Mouse (Mus musculus): Measurements from ENCODE around the gene Myzap. TPM values are rescaled to one million over a fixed set of nuclear protein-coding genes. Genes with fewer than 3 reads are reported as not detected.
A peak's percentile ranks its signal among the peaks of the same experiment; 100 is the strongest.
"Not testable (repeated sequence)": the region's sequence is repeated elsewhere in the genome, so short reads cannot be mapped to it uniquely, and the experiment has no call there.

Myzap gene
- polyA plus RNA-seq, 1 experiment, result 2.7 TPM

- Histone ChIP-seq H3K36me3 (ENCODE audit: control insufficient read depth, insufficient read depth, low read length, poor library complexity, severe bottlenecking) (no peaks in the 10 kb centered on the region), H3K27me3 (ENCODE audit: control insufficient read depth, insufficient read depth, low read length, poor library complexity, severe bottlenecking) (no peaks in the 10 kb centered on the region), H3K4me3 (ENCODE audit: low read depth, low read length) (no peak overlapping the region), H3K27ac (ENCODE audit: insufficient read depth, low read length) (no peak overlapping the region), H3K4me1 (ENCODE audit: control insufficient read depth, insufficient read depth, low read length) (no peaks in the 10 kb centered on the region), H3K9me3 (replicated peaks; ENCODE audit: control insufficient read depth, insufficient read depth, low read length, poor library complexity, severe bottlenecking) (peaks cover 11% of the 10 kb centered on the region), H3K9ac (ENCODE audit: low read depth, poor library complexity, severe bottlenecking) (no peak overlapping the region)
- TF ChIP-seq POLR2A (IDR thresholded peaks at IDR 0.05; ENCODE audit: insufficient read depth, low read length) (no peak), EP300 (IDR thresholded peaks at IDR 0.05; ENCODE audit: insufficient read depth, low read depth, low read length) (no peak), CTCF (IDR thresholded peaks at IDR 0.05; ENCODE audit: low read depth, low read length) (no peak)
Observed at GRCm38 (mm10) chr9:71621968-71622367, 29.8 kb upstream of the Myzap start.

DNA sequence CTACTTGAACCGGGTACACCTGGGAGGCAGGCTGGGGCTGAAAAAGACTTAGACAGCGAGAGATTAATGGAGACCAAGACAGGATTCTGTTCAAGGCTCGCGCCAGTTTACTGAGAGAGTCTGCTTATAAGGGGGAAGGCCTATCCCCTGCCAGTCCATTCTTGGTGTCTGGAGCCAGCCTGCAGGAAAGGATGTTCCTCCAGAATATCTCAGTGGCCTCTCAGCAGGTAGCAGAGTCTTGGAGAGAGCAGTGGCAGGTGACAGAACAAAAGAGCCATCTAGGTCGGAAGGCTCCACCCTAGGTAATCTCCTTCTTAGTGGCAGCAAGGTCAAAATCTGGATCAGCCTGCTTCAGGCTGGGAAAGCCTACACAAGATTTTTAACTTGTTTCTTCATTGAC lies 28.0 kb upstream of the Myzap start:
- not testable (repeated sequence) for H3K36me3 ChIP-seq (ENCODE audit: control insufficient read depth, insufficient read depth, low read length, poor library complexity, severe bottlenecking); H3K4me1 ChIP-seq (ENCODE audit: control insufficient read depth, insufficient read depth, low read length); H3K27ac ChIP-seq (ENCODE audit: insufficient read depth, low read length); H3K9ac ChIP-seq (ENCODE audit: low read depth, poor library complexity, severe bottlenecking); H3K4me3 ChIP-seq (ENCODE audit: low read depth, low read length); H3K27me3 ChIP-seq (ENCODE audit: control insufficient read depth, insufficient read depth, low read length, poor library complexity, severe bottlenecking)
- peaks cover 11% of the 10 kb centered on the region for H3K9me3 ChIP-seq (replicated peaks; ENCODE audit: control insufficient read depth, insufficient read depth, low read length, poor library complexity, severe bottlenecking)

DNA sequence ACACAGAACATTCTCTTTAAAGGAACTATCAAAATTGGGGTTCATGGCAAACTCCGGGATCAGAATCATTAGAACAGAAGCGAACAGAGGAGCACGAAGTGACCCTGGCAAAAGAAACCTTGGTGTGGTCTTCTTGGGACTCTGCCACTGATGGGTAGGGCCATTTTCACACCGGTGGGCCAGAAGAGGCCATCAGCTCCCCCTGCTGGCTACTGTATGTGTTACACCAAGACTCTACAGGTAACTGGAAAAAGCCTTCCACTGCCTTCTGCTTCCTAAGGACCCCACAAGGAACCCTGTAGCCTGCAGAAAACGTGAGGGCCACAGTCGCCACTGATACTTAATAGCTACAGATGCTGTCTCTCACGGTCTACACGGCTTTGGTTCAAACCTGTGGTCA lies 25.2 kb upstream of the Myzap start:
- H3K27ac ChIP-seq (ENCODE audit: insufficient read depth, low read length), result no peak overlapping the region
- H3K27me3 ChIP-seq (ENCODE audit: control insufficient read depth, insufficient read depth, low read length, poor library complexity, severe bottlenecking), result no peaks in the 10 kb centered on the region
- no peak overlapping the region for H3K4me3 ChIP-seq (ENCODE audit: low read depth, low read length)
- H3K36me3 ChIP-seq (ENCODE audit: control insufficient read depth, insufficient read depth, low read length, poor library complexity, severe bottlenecking), result no peaks in the 10 kb centered on the region
- no peak overlapping the region for H3K9ac ChIP-seq (ENCODE audit: low read depth, poor library complexity, severe bottlenecking)
- TF ChIP-seq CTCF (IDR thresholded peaks at IDR 0.05; ENCODE audit: low read depth, low read length) (peak; percentile 76), POLR2A (IDR thresholded peaks at IDR 0.05; ENCODE audit: insufficient read depth, low read length) (no peak), EP300 (IDR thresholded peaks at IDR 0.05; ENCODE audit: insufficient read depth, low read depth, low read length) (no peak)
- peaks cover 11% of the 10 kb centered on the region for H3K9me3 ChIP-seq (replicated peaks; ENCODE audit: control insufficient read depth, insufficient read depth, low read length, poor library complexity, severe bottlenecking)
- H3K4me1 ChIP-seq (ENCODE audit: control insufficient read depth, insufficient read depth, low read length), result no peaks in the 10 kb centered on the region

DNA sequence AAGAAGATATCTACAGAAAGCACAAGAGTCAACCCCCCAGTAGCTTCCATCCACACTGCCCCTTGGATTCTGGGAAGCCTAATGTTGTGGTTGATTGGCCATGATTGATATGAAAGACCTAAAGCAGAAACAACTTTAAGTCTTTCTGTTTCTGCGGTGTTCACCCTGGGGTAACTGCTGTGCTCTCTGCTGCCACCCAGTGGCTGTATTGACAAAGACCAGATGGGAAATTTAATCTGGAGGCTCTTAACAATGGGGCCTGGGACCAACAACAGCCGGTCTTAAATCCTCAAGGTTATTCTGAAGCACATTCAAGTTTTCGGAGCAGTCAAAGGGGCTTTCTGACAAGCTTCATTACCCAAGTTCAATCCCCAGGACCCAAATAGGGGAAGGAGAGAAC lies 24.0 kb upstream of the Myzap start:
- H3K27ac ChIP-seq (ENCODE audit: insufficient read depth, low read length), result no peak overlapping the region
- H3K27me3 ChIP-seq (ENCODE audit: control insufficient read depth, insufficient read depth, low read length, poor library complexity, severe bottlenecking), result no peaks in the 10 kb centered on the region
- no peaks in the 10 kb centered on the region for H3K36me3 ChIP-seq (ENCODE audit: control insufficient read depth, insufficient read depth, low read length, poor library complexity, severe bottlenecking)
- no peak overlapping the region for H3K4me3 ChIP-seq (ENCODE audit: low read depth, low read length)
- H3K4me1 ChIP-seq (ENCODE audit: control insufficient read depth, insufficient read depth, low read length), result no peaks in the 10 kb centered on the region
- H3K9ac ChIP-seq (ENCODE audit: low read depth, poor library complexity, severe bottlenecking), result no peak overlapping the region
- peaks cover 7% of the 10 kb centered on the region for H3K9me3 ChIP-seq (replicated peaks; ENCODE audit: control insufficient read depth, insufficient read depth, low read length, poor library complexity, severe bottlenecking)
- TF ChIP-seq POLR2A (IDR thresholded peaks at IDR 0.05; ENCODE audit: insufficient read depth, low read length), result no peak
- no peak for TF ChIP-seq EP300 (IDR thresholded peaks at IDR 0.05; ENCODE audit: insufficient read depth, low read depth, low read length)
- peak; percentile 73 for TF ChIP-seq CTCF (IDR thresholded peaks at IDR 0.05; ENCODE audit: low read depth, low read length)

DNA sequence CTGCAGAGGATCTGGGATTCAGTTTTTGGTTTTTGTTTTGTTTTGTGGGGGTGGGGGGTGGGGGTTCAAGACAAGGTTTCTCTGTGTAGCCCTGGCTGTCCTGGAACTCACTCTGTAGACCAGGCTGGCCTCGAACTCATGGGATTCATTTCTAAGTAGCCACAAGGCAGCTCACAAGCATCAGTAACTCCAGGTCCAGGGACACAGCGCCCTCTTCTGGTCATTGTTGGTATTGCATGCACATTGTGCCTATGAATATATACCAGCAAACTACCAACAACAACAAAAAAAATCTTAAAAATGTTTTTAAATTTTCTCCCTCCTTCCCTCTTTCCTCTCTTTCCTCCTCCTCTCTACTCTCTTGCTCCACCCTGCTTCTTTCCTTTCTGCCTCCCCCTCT lies 22.5 kb upstream of the Myzap start:
- Histone ChIP-seq H3K27ac (ENCODE audit: insufficient read depth, low read length) (no peak overlapping the region), H3K36me3 (ENCODE audit: control insufficient read depth, insufficient read depth, low read length, poor library complexity, severe bottlenecking) (no peaks in the 10 kb centered on the region), H3K9me3 (replicated peaks; ENCODE audit: control insufficient read depth, insufficient read depth, low read length, poor library complexity, severe bottlenecking) (0 out of 2 replicates have a peak, but pooled peaks cover 3% of the 10 kb centered on the region), H3K27me3 (ENCODE audit: control insufficient read depth, insufficient read depth, low read length, poor library complexity, severe bottlenecking) (no peaks in the 10 kb centered on the region), H3K4me1 (ENCODE audit: control insufficient read depth, insufficient read depth, low read length) (no peaks in the 10 kb centered on the region), H3K9ac (ENCODE audit: low read depth, poor library complexity, severe bottlenecking) (no peak overlapping the region), H3K4me3 (ENCODE audit: low read depth, low read length) (no peak overlapping the region)
- TF ChIP-seq POLR2A (IDR thresholded peaks at IDR 0.05; ENCODE audit: insufficient read depth, low read length), result no peak
- peak; percentile 71 for TF ChIP-seq CTCF (IDR thresholded peaks at IDR 0.05; ENCODE audit: low read depth, low read length)

- Histone ChIP-seq H3K9ac (ENCODE audit: low read depth, poor library complexity, severe bottlenecking) (no peak overlapping the region), H3K27me3 (ENCODE audit: control insufficient read depth, insufficient read depth, low read length, poor library complexity, severe bottlenecking) (no peaks in the 10 kb centered on the region), H3K36me3 (ENCODE audit: control insufficient read depth, insufficient read depth, low read length, poor library complexity, severe bottlenecking) (no peaks in the 10 kb centered on the region), H3K9me3 (replicated peaks; ENCODE audit: control insufficient read depth, insufficient read depth, low read length, poor library complexity, severe bottlenecking) (no peaks in the 10 kb centered on the region), H3K27ac (ENCODE audit: insufficient read depth, low read length) (no peak overlapping the region), H3K4me3 (ENCODE audit: low read depth, low read length) (no peak overlapping the region), H3K4me1 (ENCODE audit: control insufficient read depth, insufficient read depth, low read length) (no peaks in the 10 kb centered on the region)
- TF ChIP-seq EP300 (IDR thresholded peaks at IDR 0.05; ENCODE audit: insufficient read depth, low read depth, low read length) (no peak), POLR2A (IDR thresholded peaks at IDR 0.05; ENCODE audit: insufficient read depth, low read length) (no peak), CTCF (IDR thresholded peaks at IDR 0.05; ENCODE audit: low read depth, low read length) (peak; percentile 85)
Observed at GRCm38 (mm10) chr9:71612981-71613380, 20.8 kb upstream of the Myzap start.
